Mouse (Mus musculus): Measurements from ENCODE around the gene Gm5797. TPM values are rescaled to one million over a fixed set of nuclear protein-coding genes. Genes with fewer than 3 reads are reported as not detected.

Gene Gm5797
- polyA plus RNA-seq (2012; rRNA removed) = not detected in 2 replicates

GRCm38 (mm10) chr14:7332295-7332694 lies at the start of gene Gm5797:
Gene Gm5797, minus strand, starts transcription at chr14:7332395.

GRCm38 (mm10) chr14:7365034-7365433 lies 32.8 kb upstream of the Gm5797 start, which contains the start of gene Gm8374:
Gene Gm8374, minus strand, starts transcription at chr14:7365134.

GRCm38 (mm10) chr14:7314661-7315060 lies 17.5 kb downstream of the Gm5797 start, which contains the start of gene Gm3739:
Gene Gm3739, minus strand, starts transcription at chr14:7315049.

Other genes with a start within 250 kb of the Gm5797 start
- not detected in 2 replicates for gene Gm3696, start 231.8 kb downstream of the Gm5797 start, polyA plus RNA-seq (2012; rRNA removed)
- not detected in 2 replicates for gene Gm6676, start 207.0 kb downstream of the Gm5797 start, polyA plus RNA-seq (2012; rRNA removed)
- not detected in 2 replicates for gene Gm3512, start 157.9 kb downstream of the Gm5797 start, polyA plus RNA-seq (2012; rRNA removed)
- not detected in 2 replicates for gene Gm16434, start 137.9 kb downstream of the Gm5797 start, polyA plus RNA-seq (2012; rRNA removed)
- gene Gm3727, start 67.7 kb downstream of the Gm5797 start, polyA plus RNA-seq (2012; rRNA removed) = not detected in 2 replicates
- 0.13 TPM in 1 of 2 replicates, not detected in the other for gene Gm3739, start 17.3 kb downstream of the Gm5797 start, polyA plus RNA-seq (2012; rRNA removed)
- gene Gm8374, start 32.7 kb upstream of the Gm5797 start, polyA plus RNA-seq (2012; rRNA removed) = not detected in 2 replicates
- not detected in 2 replicates for gene Gm3755, start 118.5 kb upstream of the Gm5797 start, polyA plus RNA-seq (2012; rRNA removed)
- not detected in 2 replicates for gene Gm3752, start 151.4 kb upstream of the Gm5797 start, polyA plus RNA-seq (2012; rRNA removed)
- not detected in 2 replicates for gene Gm3558, start 236.2 kb upstream of the Gm5797 start, polyA plus RNA-seq (2012; rRNA removed)